Mouse (Mus musculus): Measurements from ENCODE around the gene H1f0.

DNA sequence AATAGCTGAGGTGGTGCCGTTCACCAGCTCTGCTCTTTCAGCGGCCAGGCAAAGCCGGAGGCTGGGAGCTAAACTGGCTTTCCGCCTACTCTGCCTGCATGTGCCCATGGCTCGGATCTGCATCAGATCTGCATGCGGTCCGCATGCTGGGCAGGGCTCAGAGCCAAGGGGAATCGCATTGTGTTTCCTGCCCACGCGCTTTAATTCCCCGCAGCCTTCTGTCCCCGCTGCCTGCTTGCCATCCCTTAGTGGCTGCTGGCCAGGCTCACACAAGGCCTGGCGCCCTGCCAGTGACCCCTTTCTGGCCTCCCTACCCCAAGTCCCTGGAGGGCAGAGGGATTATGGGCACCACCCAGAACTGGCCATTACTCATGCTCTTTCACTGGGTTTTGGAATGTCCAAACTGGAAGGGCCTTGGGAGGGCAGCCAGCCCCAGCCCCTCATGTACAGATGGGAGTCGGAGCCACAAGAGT lies 39.7 kb upstream of the H1f0 start:
- TF ChIP-seq CTCF (IDR thresholded peaks at IDR 0.05; ENCODE audit: insufficient read depth, low read depth, low read length) (no peak), POLR2A (IDR thresholded peaks at IDR 0.05; ENCODE audit: insufficient read depth, low read depth, low read length) (no peak)

Data from olfactory bulb, adult 2 months (tissue).